Mouse (Mus musculus) small intestine, adult 2 months (tissue): Measurements from ENCODE around the gene Acbd5. TPM values are rescaled to one million over a fixed set of nuclear protein-coding genes. Genes with fewer than 3 reads are reported as not detected.
"Not testable (repeated sequence)": the region's sequence is repeated elsewhere in the genome, so short reads cannot be mapped to it uniquely, and the experiment has no call there.

ENCODE experiments used
- H3K27ac ChIP-seq: fragments of 200-500 bp; 2 replicates; pipeline ENCODE4 v1.5.1; 2012; ENCODE audit warnings: low read depth, low read length, control low read depth, inconsistent platforms; ENCODE audit not compliant: insufficient read depth
- H3K27me3 ChIP-seq: fragments of 200-500 bp; 2 replicates; pipeline ENCODE4 v1.6.1; 2012; ENCODE audit warnings: mild to moderate bottlenecking, moderate library complexity, low read length, inconsistent platforms; ENCODE audit not compliant: control insufficient read depth, insufficient read depth
- H3K36me3 ChIP-seq: fragments of 200-500 bp; 2 replicates; pipeline ENCODE4 v1.6.1; 2012; ENCODE audit warnings: mild to moderate bottlenecking, low read length, control low read depth, inconsistent platforms; ENCODE audit not compliant: control insufficient read depth, insufficient read depth
- H3K4me1 ChIP-seq: fragments of 200-500 bp; 2 replicates; pipeline ENCODE4 v1.6.1; 2012; ENCODE audit warnings: low read length, inconsistent platforms, mixed read lengths; ENCODE audit not compliant: control insufficient read depth, insufficient read depth, insufficient read length
- H3K4me3 ChIP-seq: fragments of 200-500 bp; 2 replicates; pipeline ENCODE4 v1.5.1; 2012; ENCODE audit warnings: low read depth, mild to moderate bottlenecking, control low read depth, inconsistent platforms, low read length, moderate library complexity
- CTCF ChIP-seq: fragments of 200-500 bp; IDR thresholded peaks from 2 replicates; pipeline ENCODE4 v1.5.1; 2012; ENCODE audit warnings: low read depth, mild to moderate bottlenecking, control low read depth, inconsistent platforms, low read length, moderate library complexity, mixed read lengths; ENCODE audit not compliant: insufficient replicate concordance, insufficient read length; ENCODE audit errors: extremely low read depth
- POLR2A ChIP-seq: fragments of 200-500 bp; IDR thresholded peaks from 2 replicates; pipeline ENCODE4 v1.6.1; 2012; ENCODE audit warnings: low read depth, mild to moderate bottlenecking, control low read depth, inconsistent platforms, low read length, moderate library complexity
- WGBS: fragments of 180-500 bp; shearing (Covaris S2); methylation state at CpG from one replicate; pipeline ENCODE4 v1.1.7; 2018; 5-methylcytosine and 5-hydroxymethylcytosine counted together
- polyA plus RNA-seq: library from polyadenylated mRNA; depleted of rRNA; stranded (reverse); fragments of >200 nt; gene quantifications from 2 replicates; pipeline ENCODE4 v1.2.3, GENCODE M21; 2012

Gene Acbd5
- polyA plus RNA-seq, 1 experiment = 7.8 TPM

DNA sequence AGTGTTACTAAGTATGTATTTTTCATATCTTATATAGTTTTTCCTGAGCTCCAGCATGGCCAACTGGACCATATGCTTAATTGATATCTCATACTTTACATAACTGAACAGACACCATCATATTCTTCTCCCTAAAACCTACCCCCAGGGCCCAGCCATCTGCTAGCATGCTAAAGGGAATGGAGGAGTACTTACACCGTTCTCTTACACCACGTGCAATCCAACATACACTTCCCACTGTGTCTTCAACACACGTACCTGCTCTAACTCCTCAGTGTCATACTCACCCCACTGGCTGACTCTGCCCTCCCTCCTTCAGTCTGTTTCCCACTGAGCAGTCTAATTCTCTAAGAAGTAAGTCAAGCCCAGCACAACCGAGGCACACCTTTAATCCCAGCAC is 39.1 kb upstream of the Acbd5 start:
- 92% methylated on average over 4 of the region's 4 CpGs for WGBS
- H3K27ac ChIP-seq = no peak overlapping the region
- H3K27me3 ChIP-seq = no peaks in the 10 kb centered on the region
- no peak overlapping the region for H3K4me3 ChIP-seq
- TF ChIP-seq CTCF (no peak), POLR2A (no peak)
- peaks cover 6% of the 10 kb centered on the region for H3K36me3 ChIP-seq
- H3K4me1 ChIP-seq = 0 out of 2 replicates have a peak, but pooled peaks cover 2% of the 10 kb centered on the region

DNA sequence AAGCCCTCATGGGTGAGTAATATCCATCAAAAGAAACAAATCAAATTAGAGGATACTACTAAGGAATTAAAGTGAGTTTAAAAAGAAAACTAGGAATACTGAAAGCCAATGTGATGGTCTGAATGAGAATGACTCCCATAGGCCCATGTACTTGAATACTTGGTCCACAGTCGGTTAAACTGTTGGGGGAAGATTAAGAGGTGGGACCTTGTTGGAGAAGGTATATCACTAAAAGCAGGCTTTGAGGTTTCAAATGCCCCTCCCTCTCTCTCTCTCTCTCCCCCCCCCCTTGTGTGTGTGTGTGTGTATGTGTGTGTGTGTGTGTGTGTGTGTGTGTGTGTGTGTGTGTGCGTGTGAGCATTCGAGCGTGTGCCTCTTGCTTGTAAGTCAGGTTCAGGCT is 37.3 kb upstream of the Acbd5 start:
- no peak overlapping the region for H3K4me3 ChIP-seq
- H3K4me1 ChIP-seq = no peaks in the 10 kb centered on the region
- TF ChIP-seq POLR2A (no peak), CTCF (no peak)
- H3K27me3 ChIP-seq = no peaks in the 10 kb centered on the region
- 92% methylated on average over 4 of the region's 4 CpGs for WGBS
- H3K36me3 ChIP-seq = peaks cover 6% of the 10 kb centered on the region
- H3K27ac ChIP-seq = no peak overlapping the region

DNA sequence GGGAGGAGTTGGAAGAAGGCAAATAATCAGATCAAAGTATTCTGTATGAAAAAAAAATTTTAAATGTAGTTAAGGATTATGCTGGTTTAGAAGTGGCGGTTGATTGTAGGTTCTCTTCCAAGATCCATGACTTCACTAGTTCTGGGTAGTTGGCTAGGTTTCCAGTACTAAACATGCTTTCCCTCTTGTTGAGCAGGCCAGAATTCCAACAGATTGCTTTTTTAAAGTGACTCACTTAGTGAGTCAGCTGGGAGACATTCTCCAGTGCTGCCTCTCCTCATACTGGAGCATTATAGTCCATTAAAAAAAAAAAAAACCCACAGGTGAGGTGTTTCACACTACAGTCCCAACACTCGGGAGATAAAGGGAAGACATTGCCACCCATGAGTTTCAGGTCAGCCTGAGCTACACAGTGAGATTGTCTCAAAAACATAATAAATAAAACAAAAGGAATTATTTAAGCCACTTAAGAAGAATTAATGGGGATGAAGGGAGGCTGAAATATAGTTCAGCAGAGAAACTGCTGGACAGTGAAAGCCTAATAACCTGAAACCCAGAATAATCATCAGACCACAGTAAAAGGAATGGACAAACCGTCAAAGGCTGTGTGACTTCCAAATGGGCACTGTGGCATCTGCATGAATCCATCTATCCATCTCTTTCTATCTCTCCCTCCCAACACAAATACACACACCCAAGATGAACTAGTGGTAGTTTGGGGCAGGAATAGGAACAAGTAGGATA is 33.1 kb upstream of the Acbd5 start:
- no peaks in the 10 kb centered on the region for H3K27me3 ChIP-seq
- WGBS = 66% methylated on average over 3 of the region's 3 CpGs
- H3K27ac ChIP-seq = no peak overlapping the region
- no peak for TF ChIP-seq CTCF
- no peak for TF ChIP-seq POLR2A
- no peak overlapping the region for H3K4me3 ChIP-seq
- peaks cover 2% of the 10 kb centered on the region for H3K36me3 ChIP-seq
- peaks cover 2% of the 10 kb centered on the region; the same call in 1 of the 2 replicates for H3K4me1 ChIP-seq

DNA sequence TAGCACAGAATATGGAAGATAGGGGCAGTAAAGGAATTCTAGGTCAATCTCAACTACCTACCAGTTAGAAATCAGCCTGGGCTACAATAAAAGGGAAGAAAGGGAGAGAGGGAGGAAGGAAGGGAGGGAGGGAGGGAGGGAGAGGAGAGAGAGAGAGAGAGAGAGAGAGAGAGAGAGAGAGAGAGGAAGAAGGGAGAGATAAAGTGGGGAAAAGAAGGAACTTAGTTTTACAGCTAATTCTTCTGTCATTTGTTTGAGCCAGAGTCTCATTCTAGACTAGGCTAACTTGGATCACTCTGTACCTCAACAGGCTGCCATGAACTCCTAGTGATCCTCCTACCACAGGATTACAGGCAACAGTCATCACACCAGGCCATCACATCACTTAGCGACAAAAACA is 32.5 kb upstream of the Acbd5 start:
- peaks cover 2% of the 10 kb centered on the region; the same call in 1 of the 2 replicates for H3K36me3 ChIP-seq
- H3K4me3 ChIP-seq = no peak overlapping the region
- H3K27me3 ChIP-seq = no peaks in the 10 kb centered on the region
- TF ChIP-seq POLR2A = no peak
- no peak for TF ChIP-seq CTCF
- peaks cover 2% of the 10 kb centered on the region; the same call in 1 of the 2 replicates for H3K4me1 ChIP-seq
- no peak overlapping the region for H3K27ac ChIP-seq
- 93% methylated on average over 1 of the region's 1 CpGs for WGBS

DNA sequence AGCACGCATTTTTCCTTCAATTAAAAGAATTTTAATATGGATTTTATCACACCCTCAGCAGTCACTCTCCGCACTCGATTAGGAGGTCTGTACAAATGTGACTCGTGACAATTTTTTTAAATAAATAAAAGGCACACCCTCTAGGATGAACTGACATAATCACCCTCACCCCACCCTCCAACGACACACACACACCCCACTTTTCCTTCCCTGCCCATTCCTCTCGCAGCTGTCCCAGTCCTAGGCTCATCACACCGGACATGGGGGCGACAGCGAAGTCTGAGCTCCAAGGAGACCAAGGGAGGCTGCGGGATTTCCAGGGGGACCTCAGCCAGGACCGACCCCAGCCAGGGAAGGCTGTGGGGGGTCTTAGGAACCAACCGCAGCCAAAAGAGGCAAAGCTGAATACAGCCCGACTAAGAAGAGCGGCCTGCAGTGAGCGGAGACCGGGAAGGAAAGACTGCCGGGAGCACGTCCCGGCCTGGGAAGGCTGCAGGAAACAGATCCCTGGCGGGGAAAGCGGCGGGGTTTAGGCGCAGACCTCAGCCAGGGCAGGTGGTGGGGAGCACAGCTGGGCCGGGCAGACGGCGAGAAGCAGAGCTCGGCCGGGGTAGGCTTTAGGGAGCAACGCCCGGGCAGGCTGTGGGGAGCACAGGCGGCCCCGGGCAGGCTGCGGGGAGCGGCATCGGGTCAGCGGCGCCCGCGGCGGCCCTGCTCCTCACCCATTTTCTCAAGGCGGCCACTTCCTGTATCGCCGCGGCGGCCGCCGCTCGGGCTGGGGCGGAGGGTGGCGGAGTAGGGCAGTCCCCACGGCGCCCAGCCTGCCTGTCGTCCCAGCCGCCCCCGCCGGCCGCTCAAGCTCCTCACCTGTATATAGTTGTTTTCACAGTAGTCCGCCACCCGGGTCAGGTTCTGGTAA is 28.6 kb upstream of the Acbd5 start:
- TF ChIP-seq POLR2A (no peak; the same call in 1 of the 2 replicates), CTCF (no peak)
- peaks cover 2% of the 10 kb centered on the region; the same call in 1 of the 2 replicates for H3K4me1 ChIP-seq
- under 1% methylated on average over 59 of the region's 59 CpGs for WGBS

DNA sequence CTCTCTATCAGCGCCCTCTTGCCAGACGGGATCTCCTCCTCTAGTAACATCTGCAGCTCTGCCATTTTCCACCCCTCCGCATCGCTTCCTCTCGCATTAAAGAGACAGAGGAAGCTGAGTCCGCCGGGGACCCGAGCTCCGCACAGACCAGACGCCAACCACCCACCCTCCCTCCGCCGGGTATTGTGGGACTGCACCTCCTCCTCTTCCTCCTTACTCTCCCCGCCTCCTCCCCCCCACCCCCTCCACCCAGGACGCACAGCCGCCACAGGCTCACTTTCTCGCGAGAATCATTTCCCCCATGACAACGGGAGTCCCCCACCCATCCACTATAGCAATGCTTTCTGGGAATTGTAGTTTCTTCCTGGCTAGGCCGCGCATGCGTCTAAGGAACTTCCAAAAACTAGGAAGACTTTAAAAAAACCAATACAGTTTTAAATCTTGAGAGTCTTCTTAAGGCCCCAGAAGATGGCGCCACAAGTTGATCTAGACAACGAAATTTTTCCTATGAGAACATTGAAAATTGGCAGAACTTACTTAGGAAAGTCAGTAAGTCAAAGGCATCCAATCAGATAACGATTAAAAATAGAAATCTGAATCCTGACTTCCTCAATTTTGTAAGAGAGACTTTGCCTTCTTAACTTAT is 27.8 kb upstream of the Acbd5 start, which contains the start of gene Abi1:
Abi1 (minus strand) TSS at position 241 of the 646 bp plus-strand sequence.
- Histone ChIP-seq H3K27ac (peak within 1 kb of the TSS; percentile 98), H3K27me3 (no peaks in the 10 kb centered on the region), H3K4me1 (peaks cover 2% of the 10 kb centered on the region; the same call in 1 of the 2 replicates), H3K36me3 (no peaks in the 10 kb centered on the region), H3K4me3 (peak within 1 kb of the TSS; percentile 81)
- under 1% methylated on average over 24 of the region's 24 CpGs for WGBS
- no peak for TF ChIP-seq CTCF
- peak; percentile 93 for TF ChIP-seq POLR2A

More for the DNA sequence above, 28.6 kb upstream of the Acbd5 start:
- H3K36me3 ChIP-seq = no peaks in the 10 kb centered on the region
- H3K27me3 ChIP-seq = no peaks in the 10 kb centered on the region
- peak overlapping the region; percentile 81 for H3K4me3 ChIP-seq
- H3K27ac ChIP-seq = peak overlapping the region; percentile 98

DNA sequence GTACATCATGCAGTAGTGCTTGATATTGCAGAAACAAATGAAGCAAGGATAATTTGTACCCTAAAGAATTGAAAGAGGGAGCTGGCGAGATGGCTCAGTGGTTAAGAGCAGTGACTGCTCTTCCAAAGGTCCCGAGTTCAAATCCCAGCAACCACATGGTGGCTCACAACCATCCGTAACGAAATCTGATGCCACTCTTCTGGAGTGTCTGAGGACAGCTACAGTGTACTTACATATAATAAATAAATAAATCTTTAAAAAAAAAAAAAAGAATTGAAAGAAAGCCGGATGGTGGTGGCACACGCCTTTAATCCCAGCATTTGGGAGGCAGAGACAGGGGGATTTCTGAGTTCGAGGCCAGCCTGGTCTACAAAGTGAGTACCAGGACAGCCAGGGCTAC is 27.3 kb upstream of the Acbd5 start:
- H3K36me3 ChIP-seq, H3K27me3 ChIP-seq, H3K27ac ChIP-seq, H3K4me3 ChIP-seq, H3K4me1 ChIP-seq: not testable (repeated sequence)
- WGBS = 75% methylated on average over 7 of the region's 7 CpGs
